9 mouse cellular contexts compared by ENCODE assay signal in genomic region chr14:57537261-57538015, GRCm38 (mm10). TPM values are rescaled to one million over a fixed set of nuclear protein-coding genes. Genes with fewer than 3 reads are reported as not detected.
DNase-seq lines count a peak whose midpoint lies in the region; ATAC-seq and TF ChIP-seq lines count a peak whose summit lies in the region.
"Had no signal": no experiment of that assay in that cellular context is flagged by ENCODE, and none has a peak within 500 bp of the region (broad histone marks: within the 10 kb centered on the region; RNA-seq: fewer than 3 reads in every experiment).

No protein-coding gene starts in this region.

- no peak for TF ChIP-seq CTCF in bone marrow macrophage, adult 2 months (IDR thresholded peaks at IDR 0.05; ENCODE audit: low read depth, low read length)

- H3K4me1 ChIP-seq in kidney, embryonic 16.5 days (ENCODE audit: insufficient read depth, low read length), result peaks cover 17% of the 10 kb centered on the region
- H3K4me1 ChIP-seq in bone marrow macrophage, adult 2 months (ENCODE audit: control insufficient read depth, insufficient read depth, low read length), result peaks cover 10% of the 10 kb centered on the region
- H3K4me1 ChIP-seq in heart, embryonic 13.5 days, result peaks cover 51% of the 10 kb centered on the region

- no peak for ATAC-seq in kidney, embryonic 16.5 days (ENCODE audit: low FRiP score, low TSS enrichment)
- ATAC-seq in heart, embryonic 13.5 days (ENCODE audit: extremely low read depth, insufficient number of reproducible peaks, low FRiP score, low TSS enrichment), result no peak
- ATAC-seq: Patski had no signal

- no peaks in the 10 kb centered on the region for H3K9me3 ChIP-seq in kidney, embryonic 16.5 days (ENCODE audit: low read length)
- H3K9me3 ChIP-seq in heart, embryonic 13.5 days, result no peaks in the 10 kb centered on the region

- WGBS in kidney, embryonic 16.5 days, result 29% methylated on average over 16 of the region's 16 CpGs
- WGBS in heart, embryonic 13.5 days, result 9% methylated on average over 16 of the region's 16 CpGs

- TF ChIP-seq POLR2A in bone marrow macrophage, adult 2 months (IDR thresholded peaks at IDR 0.05; ENCODE audit: borderline replicate concordance, low read depth, low read length), result no peak

- no peak overlapping the region for H3K27ac ChIP-seq in kidney, embryonic 16.5 days (ENCODE audit: low read length)
- no peak overlapping the region for H3K27ac ChIP-seq in bone marrow macrophage, adult 2 months (ENCODE audit: insufficient read depth, low read depth, low read length)
- peak overlapping the region; percentile 89 for H3K27ac ChIP-seq in heart, embryonic 13.5 days (replicated peaks)

- 0 out of 2 replicates have a peak overlapping the region, but pooled peaks have one; percentile 14 for H3K9ac ChIP-seq in kidney, embryonic 16.5 days (replicated peaks; ENCODE audit: low read length)
- H3K9ac ChIP-seq in heart, embryonic 13.5 days, result peak overlapping the region; percentile 72

- 0 out of 2 replicates have a peak, but pooled peaks cover 3% of the 10 kb centered on the region for H3K27me3 ChIP-seq in kidney, embryonic 16.5 days (ENCODE audit: insufficient read depth, low read length)
- H3K27me3 ChIP-seq in heart, embryonic 13.5 days (replicated peaks), result peaks cover 27% of the 10 kb centered on the region
- H3K27me3 ChIP-seq: Patski had no signal

- H3K4me2 ChIP-seq in kidney, embryonic 16.5 days (replicated peaks; ENCODE audit: low read depth, low read length), result no peak overlapping the region
- peak overlapping the region; percentile 49 for H3K4me2 ChIP-seq in heart, embryonic 13.5 days

- no peak for DNase-seq in kidney, postnatal 25 days
- peak; percentile 51 for DNase-seq in lung, postnatal 10 days
- no peak for DNase-seq in natural killer cell, adult 2 months (ENCODE audit: low spot score in 2 of 2)
- no peak for DNase-seq in MN1 (ENCODE audit: low spot score)
- no peak for DNase-seq in adrenal gland, postnatal 25 days

- H3K36me3 ChIP-seq in kidney, embryonic 16.5 days (ENCODE audit: insufficient read depth, low read length), result no peaks in the 10 kb centered on the region
- no peaks in the 10 kb centered on the region for H3K36me3 ChIP-seq in heart, embryonic 13.5 days

- no peak overlapping the region for H3K4me3 ChIP-seq in kidney, embryonic 16.5 days (ENCODE audit: low read length)
- peak overlapping the region; percentile 45 for H3K4me3 ChIP-seq in bone marrow macrophage, adult 2 months (ENCODE audit: insufficient read depth, low read length)
- 0 out of 2 replicates have a peak overlapping the region, but pooled peaks have one; percentile 3 for H3K4me3 ChIP-seq in heart, embryonic 13.5 days

RNA-seq across cellular contexts. Expression of gene Il17d, which starts 12.9 kb away (rescaled TPM):
- 1.0 and 2.1 TPM in 2 replicates for polyA plus RNA-seq in kidney, embryonic 16.5 days (2015; fragmentation: Nextera tagmentation; extraction: Ambion mirVana)
- not detected in 2 replicates for polyA plus RNA-seq in bone marrow macrophage, adult 2 months (2012; ENCODE audit: insufficient read depth, insufficient read length, missing spikeins)
- polyA plus RNA-seq in heart, embryonic 13.5 days (2015; fragmentation: Nextera tagmentation; extraction: Ambion mirVana), result 1.1 and 1.5 TPM in 2 replicates
- 1.9 and 3.7 TPM in 2 replicates for total RNA-seq in adrenal gland, postnatal 25 days (2021)

RNA-seq across cellular contexts. Expression of gene Eef1akmt1, which starts 34.0 kb away (rescaled TPM):
- 81.1 and 88.1 TPM in 2 replicates for polyA plus RNA-seq in kidney, embryonic 16.5 days (2015; fragmentation: Nextera tagmentation; extraction: Ambion mirVana)
- polyA plus RNA-seq in bone marrow macrophage, adult 2 months (2012; ENCODE audit: insufficient read depth, insufficient read length, missing spikeins), result 30.7 and 32.2 TPM in 2 replicates
- polyA plus RNA-seq in heart, embryonic 13.5 days (2015; fragmentation: Nextera tagmentation; extraction: Ambion mirVana), result 62.2 and 71.4 TPM in 2 replicates
- 26.8 and 28.6 TPM in 2 replicates for total RNA-seq in adrenal gland, postnatal 25 days (2021)
